Mouse (Mus musculus) MEL (cell line): Measurements from ENCODE around the gene Nabp2. TPM values are rescaled to one million over a fixed set of nuclear protein-coding genes. Genes with fewer than 3 reads are reported as not detected.

Source experiments
- DNase-seq: peaks from one replicate; pipeline ENCODE4 v3.0.0; 2011; ENCODE audit warnings: low read depth, low spot score
- H3K27ac ChIP-seq: 2 replicates; pipeline ENCODE4 v1.5.1; 2012; ENCODE audit warnings: low read depth, mild to moderate bottlenecking, control low read depth, low read length, moderate library complexity; ENCODE audit not compliant: control insufficient read depth
- H3K27me3 ChIP-seq, 2 experiments: fragments of 150-350 bp in 1 of 2; sonication (generic) in 1 of 2; 2 replicates each; pipeline ENCODE4 v1.6.1; 2012; ENCODE audit warnings: low read length in 2 of 2, mild to moderate bottlenecking in 2 of 2, improper control_type of control experiment in 1 of 2, moderate library complexity in 1 of 2; ENCODE audit not compliant: insufficient read depth in 2 of 2, control insufficient read depth in 1 of 2
- H3K36me3 ChIP-seq, 2 experiments: 2 replicates each; pipeline ENCODE4 v1.6.1; 2012 to 2014; ENCODE audit warnings: low read length in 2 of 2, improper control_type of control experiment in 1 of 2, inconsistent platforms in 1 of 2, mild to moderate bottlenecking in 1 of 2; ENCODE audit not compliant: insufficient read depth in 2 of 2, control insufficient read depth in 1 of 2
- H3K4me1 ChIP-seq, 2 experiments: fragments of 150-350 bp in 1 of 2; sonication (generic) in 1 of 2; 2 replicates each; pipeline ENCODE4 v1.6.1; 2012; ENCODE audit warnings: low read length in 2 of 2, improper control_type of control experiment in 1 of 2, mild to moderate bottlenecking in 1 of 2; ENCODE audit not compliant: insufficient read depth in 2 of 2, control insufficient read depth in 1 of 2
- H3K4me3 ChIP-seq, 2 experiments: fragments of 150-350 bp in 1 of 2; sonication (generic) in 1 of 2; 2 replicates each; pipeline ENCODE4 v1.5.1; 2012; ENCODE audit warnings: low read depth in 2 of 2, low read length in 2 of 2, mild to moderate bottlenecking in 2 of 2, moderate library complexity in 2 of 2, control low read depth in 1 of 2, improper control_type of control experiment in 1 of 2; ENCODE audit not compliant: control insufficient read depth in 1 of 2, insufficient read depth in 1 of 2
- H3K79me2 ChIP-seq: 2 replicates; pipeline ENCODE4 v1.6.1; 2012; ENCODE audit warnings: mild to moderate bottlenecking, low read length, moderate library complexity; ENCODE audit not compliant: control insufficient read depth, poor library complexity, insufficient read depth
- H3K9ac ChIP-seq: 2 replicates; pipeline ENCODE4 v1.6.1; 2012; ENCODE audit warnings: low read depth, mild to moderate bottlenecking, control low read depth, low read length, moderate library complexity; ENCODE audit not compliant: control insufficient read depth, poor library complexity, severe bottlenecking
- H3K9me3 ChIP-seq: fragments of 150-350 bp; sonication (generic); replicated peaks from 2 replicates; pipeline ENCODE4 v1.6.1; 2012; ENCODE audit warnings: mild to moderate bottlenecking, low read length, improper control_type of control experiment, moderate library complexity; ENCODE audit not compliant: insufficient read depth
- CHD2 ChIP-seq: IDR thresholded peaks from 2 replicates; pipeline ENCODE4 v1.6.1; 2011; ENCODE audit warnings: low read length, improper control_type of control experiment
- CTCF ChIP-seq, 3 experiments: IDR thresholded peaks in 2 of 3; conservative IDR thresholded peaks in 1 of 3; 2 replicates each; pipeline ENCODE4 v1.5.1; 2011 to 2012; ENCODE audit warnings: low read length in 3 of 3, low read depth in 2 of 3, mild to moderate bottlenecking in 2 of 3, improper control_type of control experiment in 1 of 3, inconsistent platforms in 1 of 3, mixed read lengths in 1 of 3, moderate library complexity in 1 of 3; ENCODE audit not compliant: control insufficient read depth in 1 of 3, insufficient read depth in 1 of 3, poor library complexity in 1 of 3, severe bottlenecking in 1 of 3
- E2F4 ChIP-seq: IDR thresholded peaks from 2 replicates; pipeline ENCODE4 v1.6.1; 2011; ENCODE audit warnings: low read depth, low read length, improper control_type of control experiment, borderline replicate concordance
- ELF1 ChIP-seq: IDR thresholded peaks from 2 replicates; pipeline ENCODE4 v1.6.1; 2014; ENCODE audit warnings: low read depth, mild to moderate bottlenecking, inconsistent platforms, low read length, improper control_type of control experiment, moderate library complexity
- EP300 ChIP-seq, 2 experiments: IDR thresholded peaks; 2 replicates each; pipeline ENCODE4 v1.6.1; 2011; ENCODE audit warnings: improper control_type of control experiment in 2 of 2, low read length in 2 of 2, low read depth in 1 of 2, mild to moderate bottlenecking in 1 of 2
- ETS1 ChIP-seq: IDR thresholded peaks from 2 replicates; pipeline ENCODE4 v1.6.1; 2012; ENCODE audit warnings: low read depth, mild to moderate bottlenecking, inconsistent platforms, low read length, improper control_type of control experiment, moderate library complexity
- GATA1 ChIP-seq: IDR thresholded peaks from 2 replicates; pipeline ENCODE4 v1.6.1; 2011; ENCODE audit warnings: low read depth, low read length, improper control_type of control experiment
- JUND ChIP-seq: IDR thresholded peaks from 2 replicates; pipeline ENCODE4 v1.6.1; 2011; ENCODE audit warnings: low read depth, mild to moderate bottlenecking, improper control_type of control experiment, low read length
- KAT2A ChIP-seq: conservative IDR thresholded peaks from 2 replicates; pipeline ENCODE4 v1.6.1; 2012; ENCODE audit warnings: low read depth, low read length, improper control_type of control experiment, inconsistent platforms
- MAFK ChIP-seq: IDR thresholded peaks from 2 replicates; pipeline ENCODE4 v1.6.1; 2011; ENCODE audit warnings: low read depth, mild to moderate bottlenecking, low read length, improper control_type of control experiment, borderline replicate concordance
- MAX ChIP-seq: IDR thresholded peaks from 2 replicates; pipeline ENCODE4 v1.6.1; 2011; ENCODE audit warnings: low read length, improper control_type of control experiment
- MAZ ChIP-seq: IDR thresholded peaks from 2 replicates; pipeline ENCODE4 v1.6.1; 2012; ENCODE audit warnings: low read depth, mild to moderate bottlenecking, inconsistent platforms, low read length, improper control_type of control experiment
- MYC ChIP-seq: IDR thresholded peaks from 2 replicates; pipeline ENCODE4 v1.6.1; 2011; ENCODE audit warnings: low read depth, mild to moderate bottlenecking, low read length, improper control_type of control experiment, moderate library complexity
- NELFE ChIP-seq: IDR thresholded peaks from 2 replicates; pipeline ENCODE4 v1.6.1; 2011; ENCODE audit warnings: low read depth, low read length, improper control_type of control experiment
- NRF1 ChIP-seq: IDR thresholded peaks from 2 replicates; pipeline ENCODE4 v1.6.1; 2014; ENCODE audit warnings: low read depth, mild to moderate bottlenecking, inconsistent platforms, low read length, improper control_type of control experiment, moderate library complexity; ENCODE audit not compliant: poor library complexity, insufficient read depth, severe bottlenecking
- POLR2AphosphoS2 ChIP-seq: IDR thresholded peaks from 2 replicates; pipeline ENCODE4 v1.6.1; 2011; ENCODE audit warnings: low read length, improper control_type of control experiment
- POLR2AphosphoS5 ChIP-seq: IDR thresholded peaks from 2 replicates; pipeline ENCODE4 v1.6.1; 2012; ENCODE audit warnings: low read depth, borderline replicate concordance, mild to moderate bottlenecking, inconsistent platforms, low read length, moderate library complexity, mixed read lengths
- RAD21 ChIP-seq: IDR thresholded peaks from 2 replicates; pipeline ENCODE4 v1.6.1; 2011; ENCODE audit warnings: mild to moderate bottlenecking, low read depth, low read length, improper control_type of control experiment
- RCOR1 ChIP-seq: IDR thresholded peaks from 2 replicates; pipeline ENCODE4 v1.6.1; 2012; ENCODE audit warnings: low read depth, mild to moderate bottlenecking, inconsistent platforms, low read length, improper control_type of control experiment
- SIN3A ChIP-seq: IDR thresholded peaks from 2 replicates; pipeline ENCODE4 v1.6.1; 2012; ENCODE audit warnings: low read length, improper control_type of control experiment, inconsistent platforms
- SMC3 ChIP-seq: IDR thresholded peaks from 2 replicates; pipeline ENCODE4 v1.6.1; 2011; ENCODE audit warnings: low read depth, low read length, improper control_type of control experiment
- TAL1 ChIP-seq: IDR thresholded peaks from 2 replicates; pipeline ENCODE4 v1.6.1; 2012; ENCODE audit warnings: mild to moderate bottlenecking, inconsistent platforms, low read length, moderate library complexity, mixed read lengths
- TBP ChIP-seq: IDR thresholded peaks from 2 replicates; pipeline ENCODE4 v1.8.0; 2011; ENCODE audit warnings: low read depth, low read length, improper control_type of control experiment
- TCF12 ChIP-seq: IDR thresholded peaks from 2 replicates; pipeline ENCODE4 v1.6.1; 2014; ENCODE audit warnings: low read depth, mild to moderate bottlenecking, inconsistent platforms, low read length, improper control_type of control experiment, moderate library complexity
- USF1 ChIP-seq: IDR thresholded peaks from 2 replicates; pipeline ENCODE4 v1.6.1; 2014; ENCODE audit warnings: low read depth, mild to moderate bottlenecking, inconsistent platforms, low read length, improper control_type of control experiment, moderate library complexity
- USF2 ChIP-seq, 2 experiments: IDR thresholded peaks; 2 replicates each; pipeline ENCODE4 v1.6.1; 2011 to 2012; ENCODE audit warnings: improper control_type of control experiment in 2 of 2, low read length in 2 of 2, borderline replicate concordance in 1 of 2, inconsistent platforms in 1 of 2, low read depth in 1 of 2, mild to moderate bottlenecking in 1 of 2; ENCODE audit not compliant: insufficient read depth in 1 of 2
- ZKSCAN1 ChIP-seq: IDR thresholded peaks from 2 replicates; pipeline ENCODE4 v1.6.1; 2012; ENCODE audit warnings: low read depth, mild to moderate bottlenecking, inconsistent platforms, low read length, improper control_type of control experiment, moderate library complexity
- polyA plus RNA-seq, 2 experiments: library from polyadenylated mRNA; stranded (reverse) in 1 of 2; unstranded in 1 of 2; fragments of >175 nt in 1 of 2; fragments of >200 nt in 1 of 2; gene quantifications; 2 replicates each; pipeline versions ENCODE4 v1.2.1 to v1.2.4; 2012; ENCODE audit warnings: low replicate concordance in 2 of 2, low read depth in 1 of 2; ENCODE audit not compliant: insufficient read length in 2 of 2, insufficient read depth in 1 of 2, missing spikeins in 1 of 2
- total RNA-seq: library from RNA; depleted of rRNA; stranded (reverse); fragments of 300-350 nt; gene quantifications from 2 replicates; pipeline ENCODE4 v1.2.3, GENCODE M21; 2012

Nabp2 gene
- total and polyA plus RNA-seq, 3 experiments, result 33.7 to 249 (median 166) TPM

DNA sequence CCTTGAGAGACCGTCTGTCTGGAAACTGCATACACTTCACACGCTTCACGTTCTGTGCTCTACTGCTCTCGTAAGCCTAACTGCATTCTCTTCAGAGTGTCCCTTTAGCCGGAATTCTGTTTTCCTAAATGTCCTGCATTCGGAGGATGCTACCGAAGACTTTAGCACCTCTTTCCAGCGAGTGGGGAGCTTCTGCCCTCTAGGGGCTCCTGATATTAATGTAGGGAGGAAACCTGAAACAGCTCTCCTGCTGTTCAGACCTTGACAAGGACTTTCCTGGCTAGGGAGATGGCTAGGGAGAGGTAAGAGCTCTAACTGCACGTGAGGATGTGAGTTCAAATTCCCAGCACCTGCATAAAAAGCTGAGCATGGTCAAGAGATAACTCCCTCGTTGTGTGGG, 29.1 kb upstream of the Nabp2 start:
- H3K9me3 ChIP-seq, result no peaks in the 10 kb centered on the region
- H3K27ac ChIP-seq, result no peak overlapping the region
- H3K27me3 ChIP-seq, result no peaks in the 10 kb centered on the region
- H3K79me2 ChIP-seq, result no peaks in the 10 kb centered on the region
- no peak overlapping the region for H3K9ac ChIP-seq
- H3K4me1 ChIP-seq, result peaks cover 5 to 12% of the 10 kb centered on the region in 2 experiments
- H3K36me3 ChIP-seq, result peaks cover 5 to 10% of the 10 kb centered on the region in 2 experiments
- no peak for TF ChIP-seq MAZ
- TF ChIP-seq CHD2, result no peak
- no peak for TF ChIP-seq USF2 (IDR thresholded peaks at IDR 0.05; ENCODE audit: borderline replicate concordance in 1 of 2, insufficient read depth in 1 of 2, low read depth in 1 of 2, low read length in 2 of 2)
- peak; percentile 49 for TF ChIP-seq RAD21
- TF ChIP-seq SMC3, result peak; percentile 38
- no peak for TF ChIP-seq POLR2AphosphoS5
- no peak for TF ChIP-seq NRF1
- no peak for TF ChIP-seq POLR2AphosphoS2
- no peak for TF ChIP-seq KAT2A
- no peak for TF ChIP-seq GATA1
- TF ChIP-seq CTCF (IDR thresholded peaks at IDR 0.05 in 2 of 3, conservative IDR thresholded peaks at IDR 0.05 in 1 of 3; ENCODE audit: control insufficient read depth in 1 of 3, insufficient read depth in 1 of 3, low read depth in 2 of 3, low read length in 3 of 3, poor library complexity in 1 of 3, severe bottlenecking in 1 of 3), result peak; percentile 21 to 56 (median 39); a peak in 5 of 6 replicates
- TF ChIP-seq ELF1, result no peak
- TF ChIP-seq JUND, result no peak
- TF ChIP-seq USF1, result no peak
- no peak for TF ChIP-seq NELFE
- DNase-seq, result peak; percentile 25
- no peak overlapping the region for H3K4me3 ChIP-seq

- Histone ChIP-seq H3K27me3 (no peaks in the 10 kb centered on the region), H3K4me1 (no peaks in the 10 kb centered on the region), H3K9ac (no peak overlapping the region), H3K4me3 (no peak overlapping the region), H3K9me3 (no peaks in the 10 kb centered on the region), H3K27ac (no peak overlapping the region), H3K36me3 (peaks cover 0 to 10% of the 10 kb centered on the region in 2 experiments; a peak in 2 of 4 replicates), H3K79me2 (no peaks in the 10 kb centered on the region)
- DNase-seq, result no peak
- TF ChIP-seq EP300 (IDR thresholded peaks at IDR 0.05; ENCODE audit: low read depth in 1 of 2, low read length in 2 of 2) (no peak), MYC (no peak), ETS1 (no peak), TAL1 (no peak), RCOR1 (no peak), TBP (no peak), SIN3A (no peak), TCF12 (no peak), USF2 (IDR thresholded peaks at IDR 0.05; ENCODE audit: borderline replicate concordance in 1 of 2, insufficient read depth in 1 of 2, low read depth in 1 of 2, low read length in 2 of 2) (no peak), RAD21 (no peak), USF1 (no peak), CTCF (IDR thresholded peaks at IDR 0.05 in 2 of 3, conservative IDR thresholded peaks at IDR 0.05 in 1 of 3; ENCODE audit: control insufficient read depth in 1 of 3, insufficient read depth in 1 of 3, low read depth in 2 of 3, low read length in 3 of 3, poor library complexity in 1 of 3, severe bottlenecking in 1 of 3) (no peak), MAFK (no peak), ZKSCAN1 (no peak), MAX (no peak), E2F4 (no peak), JUND (no peak), NELFE (no peak)
Measured at GRCm38 (mm10) chr10:128438675-128439279, 27.5 kb upstream of the Nabp2 start.
